Mouse (Mus musculus) ES-Bruce4 (cell line): Measurements from ENCODE around the gene Mup5.

Experiments
- CTCF ChIP-seq: IDR thresholded peaks from one replicate; pipeline ENCODE4 v1.8.1; 2011; ENCODE audit warnings: low read depth, low read length
- EP300 ChIP-seq: IDR thresholded peaks from 2 replicates; pipeline ENCODE4 v1.6.1; 2011; ENCODE audit warnings: low read depth, low read length; ENCODE audit not compliant: insufficient read depth
- POLR2A ChIP-seq: IDR thresholded peaks from one replicate; pipeline ENCODE4 v1.8.1; 2011; ENCODE audit warnings: low read length; ENCODE audit not compliant: insufficient read depth

DNA sequence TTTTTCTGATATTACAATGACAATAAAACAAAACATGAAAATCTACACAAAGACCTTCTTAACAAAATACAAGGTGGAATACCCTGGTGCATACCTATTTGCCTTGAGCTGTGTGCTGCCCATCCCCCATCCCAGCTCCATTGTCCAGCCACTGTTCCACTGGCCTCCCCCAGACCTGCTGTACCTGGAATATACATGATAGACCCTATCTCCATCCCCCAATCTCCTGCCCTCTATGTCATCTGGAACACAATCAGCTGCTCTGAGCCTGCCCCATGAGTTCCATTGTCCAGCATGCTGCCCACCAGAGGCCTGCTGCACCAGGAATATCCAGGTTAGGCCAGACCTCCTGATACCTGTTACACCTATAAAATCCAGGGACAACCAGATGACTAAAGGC, 21.6 kb downstream of the Mup5 start:
- TF ChIP-seq POLR2A (no peak), EP300 (no peak), CTCF (no peak)
